Mouse (Mus musculus): ENCODE data around the gene Best3. TPM values are rescaled to one million over a fixed set of nuclear protein-coding genes. Genes with fewer than 3 reads are reported as not detected.

The Best3 gene
- not detected in 4 replicates for total RNA-seq (2023)

DNA sequence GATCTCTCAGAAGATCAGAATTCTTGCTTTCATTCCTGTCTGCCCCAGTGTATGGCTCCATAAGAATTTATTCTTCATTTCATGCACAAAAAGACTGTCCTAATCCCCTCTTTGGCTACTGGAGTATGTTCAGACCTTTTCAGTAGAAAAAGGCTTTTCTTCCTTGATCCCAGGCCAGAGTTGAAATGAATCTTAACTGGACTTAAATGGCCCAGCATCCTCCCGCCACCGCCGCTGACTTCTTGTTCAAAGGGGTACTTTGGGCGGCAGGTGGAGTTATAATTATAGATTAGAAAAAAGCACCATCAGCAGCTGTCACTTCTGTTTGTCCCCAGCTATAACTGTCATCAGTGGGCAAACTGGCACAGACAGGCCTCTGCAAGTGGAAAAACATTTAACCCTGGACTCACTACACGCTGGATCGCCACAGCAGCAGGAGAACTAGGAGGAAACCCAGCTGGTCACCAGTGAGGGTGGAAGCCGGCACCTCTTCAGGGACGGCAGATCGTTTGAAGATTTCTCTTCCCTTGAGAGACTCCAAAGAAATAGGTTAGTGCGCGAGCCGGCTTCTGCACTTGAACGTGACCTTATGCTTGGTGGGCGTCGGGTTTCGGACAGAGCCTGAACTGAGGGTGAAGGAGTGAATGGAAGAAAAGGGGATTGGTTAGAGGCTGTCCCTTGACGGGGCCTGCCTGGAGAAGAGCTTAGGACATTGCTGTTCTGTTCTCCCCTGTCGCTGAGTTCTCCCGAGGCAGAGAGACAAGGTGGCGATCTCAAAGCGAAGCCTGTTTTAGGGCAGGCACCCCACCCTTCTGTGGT is at the start of gene Best3:
TSS of gene Best3 (plus strand) at position 51 of the 819 bp plus-strand sequence.

DNA sequence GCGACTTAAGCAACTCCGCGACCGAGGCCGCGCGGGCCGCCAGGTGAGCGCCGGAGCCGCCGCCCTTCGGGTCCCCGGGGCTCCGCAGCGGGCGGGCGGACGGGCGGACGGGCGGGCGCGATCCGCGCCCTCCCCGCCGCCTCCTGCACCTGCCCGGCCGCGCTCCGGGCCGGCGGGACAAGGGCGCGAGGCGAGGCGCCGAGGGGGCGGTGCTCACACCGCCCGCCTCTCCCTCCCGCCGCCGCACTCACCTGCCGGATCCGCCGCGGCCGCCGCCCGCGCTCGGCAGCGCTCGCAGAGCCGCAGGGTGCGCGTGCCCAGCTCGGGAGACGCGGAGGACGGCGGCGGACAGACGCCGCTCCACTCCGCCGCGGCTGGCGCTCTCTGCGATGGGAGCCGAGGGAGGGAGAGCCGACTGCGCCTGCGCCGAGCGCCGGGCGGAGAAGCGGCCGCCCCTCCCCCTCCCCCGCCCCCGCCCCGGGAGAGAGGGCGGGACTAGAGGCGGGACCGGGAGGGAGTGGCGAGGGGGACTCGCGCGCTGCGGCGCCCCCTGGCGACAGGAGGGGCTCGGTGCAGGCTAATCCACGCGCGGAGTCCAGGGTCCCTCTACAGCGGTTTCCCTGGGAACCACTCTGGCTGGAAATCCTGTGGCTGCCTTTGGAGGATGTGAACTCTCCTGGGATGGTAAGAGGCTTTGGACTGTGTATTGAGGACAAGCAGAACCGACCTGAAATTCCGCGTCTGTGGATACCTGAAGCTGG is 35.9 kb upstream of the Best3 start, which contains the start of gene Rab3ip:
TSS of gene Rab3ip (minus strand) at position 761 of the 761 bp plus-strand sequence.

DNA sequence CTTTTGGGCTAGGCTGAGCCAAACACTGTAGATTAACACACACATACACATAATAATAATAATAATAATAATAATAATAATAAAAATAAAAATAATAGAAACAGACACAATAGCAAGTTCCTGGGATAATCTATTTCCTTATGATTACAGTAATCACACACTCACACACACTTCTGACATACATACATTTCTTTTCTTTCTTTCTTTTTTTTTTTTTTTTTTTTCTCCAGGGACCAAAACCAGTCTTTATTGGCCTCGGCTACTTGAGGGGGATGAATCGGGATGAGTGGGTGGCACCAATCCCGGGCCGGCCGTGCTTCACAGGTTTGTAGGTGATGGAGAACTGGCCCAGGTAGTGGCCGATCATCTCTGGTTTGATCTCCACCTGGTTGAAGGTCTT is 13.6 kb upstream of the Best3 start, which contains the start of gene Gm10271:
TSS of gene Gm10271 (minus strand) at position 101 of the 400 bp plus-strand sequence.

DNA sequence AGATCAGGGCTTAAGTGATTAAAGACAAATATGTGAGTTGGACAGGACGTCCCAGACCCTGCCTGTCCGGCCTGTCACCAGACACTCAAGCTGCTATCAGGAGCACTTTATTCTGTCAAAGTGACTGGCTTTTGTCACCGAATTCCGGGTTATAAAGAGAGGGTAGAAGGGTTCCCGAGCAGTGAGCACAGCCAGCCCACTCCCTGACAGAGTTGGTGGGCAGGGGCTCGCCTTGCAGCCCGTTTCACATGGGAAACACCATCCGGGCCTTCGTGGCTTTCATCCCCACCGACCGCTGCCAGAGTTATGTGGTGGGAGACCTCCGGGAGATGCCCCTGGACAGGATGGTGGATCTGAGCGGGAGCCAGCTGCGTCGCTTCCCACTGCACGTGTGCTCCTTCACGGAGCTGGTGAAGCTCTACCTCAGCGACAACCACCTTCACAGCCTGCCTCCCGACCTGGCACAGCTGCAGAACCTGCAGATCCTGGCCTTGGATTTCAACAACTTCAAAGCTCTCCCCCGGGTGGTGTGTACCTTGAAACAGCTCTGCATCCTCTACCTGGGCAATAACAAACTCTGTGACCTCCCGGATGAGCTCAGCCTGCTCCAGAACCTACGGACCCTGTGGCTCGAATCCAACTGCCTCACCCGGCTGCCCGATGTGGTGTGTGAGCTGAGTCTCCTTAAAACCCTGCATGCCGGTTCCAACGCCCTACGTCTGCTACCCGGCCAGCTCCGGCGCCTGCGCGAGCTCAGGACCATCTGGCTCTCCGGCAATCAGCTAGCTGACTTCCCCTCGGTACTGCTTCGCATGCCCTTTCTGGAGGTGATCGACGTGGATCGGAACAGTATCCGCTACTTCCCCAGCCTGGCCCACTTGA is 59.3 kb downstream of the Best3 start, which contains the start of gene Lrrc10:
TSS of gene Lrrc10 (plus strand) at position 167 of the 882 bp plus-strand sequence.

GRCm38 (mm10) chr10:117063254-117064021 is 77.3 kb downstream of the Best3 start, which contains the start of gene Cct2:
Gene Cct2 (minus strand): TSS chr10:117063814.

Other genes starting within 250 kb of the Best3 start
- not detected in 4 replicates for gene Myrfl, start 89.4 kb upstream of the Best3 start, total RNA-seq (2023)
- 41.6 to 49.4 TPM (median 45.7 TPM) in 4 replicates for gene Rab3ip, start 35.5 kb upstream of the Best3 start, total RNA-seq (2023)
- not detected in 4 replicates for gene Gm10271, start 13.7 kb upstream of the Best3 start, total RNA-seq (2023)
- gene Lrrc10, start 59.0 kb downstream of the Best3 start, total RNA-seq (2023): not detected in 4 replicates
- gene Cct2, start 77.5 kb downstream of the Best3 start, total RNA-seq (2023): 260 to 285 TPM (median 275 TPM) in 4 replicates
- 24.7 to 30.0 TPM (median 28.2 TPM) in 4 replicates for gene Frs2, start 162.2 kb downstream of the Best3 start, total RNA-seq (2023)
- 110 to 119 TPM (median 115 TPM) in 4 replicates for gene Yeats4, start 238.2 kb downstream of the Best3 start, total RNA-seq (2023)